Mouse (Mus musculus): ENCODE measurements around the gene Uhrf1bp1.
A peak's percentile ranks its signal among the peaks of the same experiment; 100 is the strongest.

Uhrf1bp1 gene

GRCm38 (mm10) chr17:27911371-27911770 is 55.1 kb downstream of the Uhrf1bp1 start:
- no peak for DNase-seq

- no peak for DNase-seq
Observed at GRCm38 (mm10) chr17:27914742-27915141, 58.5 kb downstream of the Uhrf1bp1 start.

GRCm38 (mm10) chr17:27916366-27916765 is 60.1 kb downstream of the Uhrf1bp1 start:
- no peak for DNase-seq

GRCm38 (mm10) chr17:27920676-27921075 is 64.4 kb downstream of the Uhrf1bp1 start:
- DNase-seq = no peak

- DNase-seq = no peak
Observed at GRCm38 (mm10) chr17:27922174-27922712, 66.0 kb downstream of the Uhrf1bp1 start.

GRCm38 (mm10) chr17:27925054-27925453 is 68.8 kb downstream of the Uhrf1bp1 start:
- DNase-seq = no peak

GRCm38 (mm10) chr17:27925504-27925903 is 69.3 kb downstream of the Uhrf1bp1 start:
- no peak for DNase-seq

- DNase-seq = no peak
Observed at GRCm38 (mm10) chr17:27930291-27930690, 74.0 kb downstream of the Uhrf1bp1 start.

- DNase-seq = no peak
Observed at GRCm38 (mm10) chr17:27931826-27932225, 75.6 kb downstream of the Uhrf1bp1 start.

GRCm38 (mm10) chr17:27934136-27934910 is 78.1 kb downstream of the Uhrf1bp1 start:
- no peak for DNase-seq

- DNase-seq = no peak
Observed at GRCm38 (mm10) chr17:27935091-27935490, 78.8 kb downstream of the Uhrf1bp1 start.

- no peak for DNase-seq
Observed at GRCm38 (mm10) chr17:27937054-27937615, 80.9 kb downstream of the Uhrf1bp1 start.

GRCm38 (mm10) chr17:27938121-27938754 is 82.0 kb downstream of the Uhrf1bp1 start:
- no peak for DNase-seq

- DNase-seq = no peak
Observed at GRCm38 (mm10) chr17:27939028-27939427, 82.8 kb downstream of the Uhrf1bp1 start.

GRCm38 (mm10) chr17:27940352-27940751 is 84.1 kb downstream of the Uhrf1bp1 start:
- no peak for DNase-seq

- DNase-seq = no peak
Observed at GRCm38 (mm10) chr17:27941178-27941577, 84.9 kb downstream of the Uhrf1bp1 start.

- DNase-seq = no peak
Observed at GRCm38 (mm10) chr17:27941698-27942097, 85.5 kb downstream of the Uhrf1bp1 start.

- DNase-seq = no peak
Observed at GRCm38 (mm10) chr17:27942131-27942530, 85.9 kb downstream of the Uhrf1bp1 start.

GRCm38 (mm10) chr17:27945546-27946216 is 89.4 kb downstream of the Uhrf1bp1 start:
- peak; percentile 43 for DNase-seq

GRCm38 (mm10) chr17:27946371-27946770 is 90.1 kb downstream of the Uhrf1bp1 start:
- no peak for DNase-seq

GRCm38 (mm10) chr17:27947155-27947554 is 90.9 kb downstream of the Uhrf1bp1 start:
- no peak for DNase-seq

All from right cerebral cortex, postnatal 4 days (tissue).